Mouse (Mus musculus) midbrain, embryonic 13.5 days (tissue): Measurements from ENCODE around the gene Opcml. TPM values are rescaled to one million over a fixed set of nuclear protein-coding genes. Genes with fewer than 3 reads are reported as not detected.

ENCODE experiments used
- ATAC-seq: fragments of 200-750 bp; cut with Nextera tagmentation; 2 replicates; pipeline ENCODE4 v1.8.0; 2017; ENCODE audit warnings: mild to moderate bottlenecking, moderate TSS enrichment, moderate library complexity
- H3K27ac ChIP-seq: fragments of 300-500 bp; sonication (generic); 2 replicates; pipeline ENCODE4 v1.5.1; 2015; ENCODE audit warnings: inconsistent platforms, mild to moderate bottlenecking, moderate library complexity
- H3K27me3 ChIP-seq: fragments of 300-500 bp; sonication (generic); 2 replicates; pipeline ENCODE4 v1.6.1; 2015; ENCODE audit warnings: mild to moderate bottlenecking, inconsistent platforms
- H3K36me3 ChIP-seq: fragments of 300-500 bp; sonication (generic); 2 replicates; pipeline ENCODE4 v1.6.1; 2015; ENCODE audit warnings: mild to moderate bottlenecking, inconsistent platforms
- H3K4me1 ChIP-seq: fragments of 300-500 bp; sonication (generic); replicated peaks from 2 replicates; pipeline ENCODE4 v1.6.1; 2015; ENCODE audit warnings: inconsistent platforms
- H3K4me2 ChIP-seq: fragments of 300-500 bp; sonication (generic); replicated peaks from 2 replicates; pipeline ENCODE4 v1.6.1; 2015; ENCODE audit warnings: moderate library complexity, mild to moderate bottlenecking, inconsistent platforms
- H3K4me3 ChIP-seq: fragments of 300-500 bp; sonication (generic); replicated peaks from 2 replicates; pipeline ENCODE4 v1.5.1; 2015; ENCODE audit warnings: mild to moderate bottlenecking, inconsistent platforms
- H3K9ac ChIP-seq: fragments of 300-500 bp; sonication (generic); replicated peaks from 2 replicates; pipeline ENCODE4 v1.6.1; 2015; ENCODE audit warnings: mild to moderate bottlenecking, inconsistent platforms
- H3K9me3 ChIP-seq: fragments of 300-500 bp; sonication (generic); 2 replicates; pipeline ENCODE4 v1.6.1; 2016; ENCODE audit warnings: mild to moderate bottlenecking, inconsistent platforms
- WGBS: fragments of 180-500 bp; shearing (Covaris S2); methylation state at CpG from one replicate; pipeline ENCODE4 v1.1.7; 2015; 5-methylcytosine and 5-hydroxymethylcytosine counted together
- polyA plus RNA-seq: library from polyadenylated mRNA; unstranded; fragments of >200 nt; fragmentation: Nextera tagmentation; extraction: Ambion mirVana; gene quantifications from 2 replicates; pipeline ENCODE4 v1.2.1, GENCODE M21; 2015

Opcml gene
- polyA plus RNA-seq, 1 experiment from 2014 or later: 18.9 TPM

- no peak for ATAC-seq
- WGBS: 48% methylated on average over 1 of the region's 1 CpGs
- H3K27me3 ChIP-seq: no peaks in the 10 kb centered on the region
- no peak overlapping the region for H3K4me2 ChIP-seq
- H3K4me1 ChIP-seq: peaks cover 10% of the 10 kb centered on the region; the same call in 1 of the 2 replicates
- no peak overlapping the region for H3K4me3 ChIP-seq
- H3K27ac ChIP-seq: no peak overlapping the region
- H3K36me3 ChIP-seq: no peaks in the 10 kb centered on the region
- no peak overlapping the region for H3K9ac ChIP-seq
- no peaks in the 10 kb centered on the region for H3K9me3 ChIP-seq
Observed at GRCm38 (mm10) chr9:28738451-28738860, 947.9 kb downstream of the Opcml start.

GRCm38 (mm10) chr9:28744771-28745170, 954.2 kb downstream of the Opcml start:
- no peaks in the 10 kb centered on the region for H3K4me1 ChIP-seq
- no peaks in the 10 kb centered on the region for H3K27me3 ChIP-seq
- no peaks in the 10 kb centered on the region for H3K36me3 ChIP-seq
- H3K4me3 ChIP-seq: no peak overlapping the region
- WGBS: 84% methylated on average over 3 of the region's 3 CpGs
- no peaks in the 10 kb centered on the region for H3K9me3 ChIP-seq
- no peak overlapping the region for H3K4me2 ChIP-seq
- ATAC-seq: no peak
- H3K9ac ChIP-seq: no peak overlapping the region
- no peak overlapping the region for H3K27ac ChIP-seq

DNA sequence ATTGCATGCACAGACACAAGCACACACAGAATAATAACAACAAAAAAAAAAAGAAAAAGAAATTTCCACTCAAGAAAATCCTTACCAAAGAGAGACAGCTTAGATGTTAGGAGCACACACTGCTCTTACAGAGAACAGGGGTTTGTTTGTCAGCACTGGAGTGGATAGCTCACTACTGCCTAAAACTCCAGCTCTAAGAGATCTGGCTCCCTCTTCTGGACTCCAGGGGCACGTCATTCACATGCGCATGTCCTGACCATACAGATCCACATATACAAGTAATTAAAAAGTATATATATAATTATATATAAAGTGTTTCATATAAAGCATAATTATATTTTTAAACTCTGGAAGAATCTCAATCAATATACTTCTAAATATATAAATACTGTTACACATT, 958.3 kb downstream of the Opcml start:
- no peak overlapping the region for H3K4me2 ChIP-seq
- H3K4me1 ChIP-seq: no peaks in the 10 kb centered on the region
- H3K9me3 ChIP-seq: no peaks in the 10 kb centered on the region
- no peak overlapping the region for H3K4me3 ChIP-seq
- H3K9ac ChIP-seq: no peak overlapping the region
- H3K27ac ChIP-seq: no peak overlapping the region
- ATAC-seq: no peak
- H3K27me3 ChIP-seq: no peaks in the 10 kb centered on the region
- H3K36me3 ChIP-seq: no peaks in the 10 kb centered on the region
- whole genome bisulfite sequencing: 76% methylated on average over 2 of the region's 2 CpGs

DNA sequence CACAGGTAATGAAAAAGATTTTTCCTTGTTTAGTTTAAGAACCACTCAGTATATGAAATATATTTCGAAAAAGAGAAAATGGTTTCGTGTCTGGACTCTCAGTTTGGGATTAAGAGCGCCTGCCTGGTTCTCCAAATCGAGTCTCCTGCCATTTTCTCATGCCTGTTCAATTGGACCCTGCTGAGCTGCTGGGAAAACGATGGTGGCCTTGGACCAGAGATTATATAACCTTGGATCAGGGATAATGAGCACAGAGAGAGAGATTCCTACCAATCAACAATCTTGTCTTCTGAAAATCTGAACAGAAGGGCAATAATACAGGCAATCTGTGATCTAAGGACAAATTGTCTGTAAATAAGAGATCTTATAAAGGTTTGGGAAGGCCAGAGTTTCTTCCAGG, 962.3 kb downstream of the Opcml start:
- Histone ChIP-seq H3K36me3 (no peaks in the 10 kb centered on the region), H3K4me2 (no peak overlapping the region), H3K27ac (no peak overlapping the region), H3K9ac (no peak overlapping the region), H3K4me1 (no peaks in the 10 kb centered on the region), H3K27me3 (no peaks in the 10 kb centered on the region), H3K9me3 (no peaks in the 10 kb centered on the region), H3K4me3 (no peak overlapping the region)
- ATAC-seq: no peak
- WGBS: 54% methylated on average over 5 of the region's 5 CpGs

- no peak overlapping the region for H3K9ac ChIP-seq
- H3K4me1 ChIP-seq: no peaks in the 10 kb centered on the region
- H3K4me3 ChIP-seq: no peak overlapping the region
- H3K9me3 ChIP-seq: no peaks in the 10 kb centered on the region
- H3K27me3 ChIP-seq: no peaks in the 10 kb centered on the region
- H3K4me2 ChIP-seq: no peak overlapping the region
- H3K36me3 ChIP-seq: no peaks in the 10 kb centered on the region
- no peak for ATAC-seq
- WGBS: 87% methylated on average over 4 of the region's 4 CpGs
- H3K27ac ChIP-seq: no peak overlapping the region
Observed at GRCm38 (mm10) chr9:28756841-28757451, 966.4 kb downstream of the Opcml start.

- H3K36me3 ChIP-seq: no peaks in the 10 kb centered on the region
- no peaks in the 10 kb centered on the region for H3K27me3 ChIP-seq
- no peak for ATAC-seq
- H3K9ac ChIP-seq: no peak overlapping the region
- H3K4me2 ChIP-seq: no peak overlapping the region
- no peak overlapping the region for H3K27ac ChIP-seq
- 74% methylated on average over 4 of the region's 4 CpGs for WGBS
- H3K4me3 ChIP-seq: no peak overlapping the region
- no peaks in the 10 kb centered on the region for H3K9me3 ChIP-seq
- H3K4me1 ChIP-seq: no peaks in the 10 kb centered on the region
Observed at GRCm38 (mm10) chr9:28761460-28761859, 970.9 kb downstream of the Opcml start.

- H3K27me3 ChIP-seq: no peaks in the 10 kb centered on the region
- no peak overlapping the region for H3K4me2 ChIP-seq
- H3K9me3 ChIP-seq: no peaks in the 10 kb centered on the region
- no peak overlapping the region for H3K9ac ChIP-seq
- WGBS: 80% methylated on average over 1 of the region's 1 CpGs
- no peaks in the 10 kb centered on the region for H3K36me3 ChIP-seq
- no peaks in the 10 kb centered on the region for H3K4me1 ChIP-seq
- no peak for ATAC-seq
- H3K4me3 ChIP-seq: no peak overlapping the region
- no peak overlapping the region for H3K27ac ChIP-seq
Observed at GRCm38 (mm10) chr9:28764149-28764548, 973.6 kb downstream of the Opcml start.

GRCm38 (mm10) chr9:28776517-28777503, 986.2 kb downstream of the Opcml start:
- ATAC-seq: no peak
- Histone ChIP-seq H3K27me3 (no peaks in the 10 kb centered on the region), H3K9me3 (no peaks in the 10 kb centered on the region), H3K27ac (no peak overlapping the region), H3K4me2 (no peak overlapping the region), H3K4me3 (no peak overlapping the region), H3K4me1 (peaks cover 11% of the 10 kb centered on the region), H3K9ac (no peak overlapping the region), H3K36me3 (no peaks in the 10 kb centered on the region)
- WGBS: 77% methylated on average over 10 of the region's 10 CpGs

GRCm38 (mm10) chr9:28783834-28784233, 993.3 kb downstream of the Opcml start:
- H3K9ac ChIP-seq: no peak overlapping the region
- H3K27ac ChIP-seq: no peak overlapping the region
- H3K4me3 ChIP-seq: no peak overlapping the region
- no peak overlapping the region for H3K4me2 ChIP-seq
- H3K9me3 ChIP-seq: no peaks in the 10 kb centered on the region
- peaks cover 4% of the 10 kb centered on the region; the same call in 1 of the 2 replicates for H3K4me1 ChIP-seq
- no peak for ATAC-seq
- no peaks in the 10 kb centered on the region for H3K36me3 ChIP-seq
- no peaks in the 10 kb centered on the region for H3K27me3 ChIP-seq
- 70% methylated on average over 4 of the region's 4 CpGs for WGBS

DNA sequence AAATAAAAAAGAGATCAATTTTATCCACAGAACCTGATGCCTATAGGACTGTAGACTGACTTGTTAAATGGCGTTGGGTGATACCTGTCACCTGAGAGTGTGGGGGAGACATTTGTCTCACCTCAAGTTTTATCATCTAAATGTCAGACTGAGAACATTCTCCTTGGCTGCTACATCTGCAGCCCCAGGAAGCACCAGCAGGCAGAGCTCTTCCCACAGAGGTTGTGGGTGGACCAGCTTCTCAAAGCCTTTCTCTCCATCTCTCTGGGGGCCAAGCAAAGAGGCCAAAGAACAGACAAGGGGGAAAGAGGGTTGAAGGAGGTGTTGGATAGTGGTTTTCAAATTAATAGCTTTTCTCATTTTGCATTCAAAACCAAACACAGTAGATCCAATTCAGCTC, 998.9 kb downstream of the Opcml start:
- H3K9me3 ChIP-seq: no peaks in the 10 kb centered on the region
- no peak overlapping the region for H3K9ac ChIP-seq
- no peaks in the 10 kb centered on the region for H3K27me3 ChIP-seq
- no peaks in the 10 kb centered on the region for H3K36me3 ChIP-seq
- no peak for ATAC-seq
- no peak overlapping the region for H3K4me2 ChIP-seq
- H3K4me3 ChIP-seq: no peak overlapping the region
- 91% methylated on average over 1 of the region's 1 CpGs for WGBS
- H3K27ac ChIP-seq: no peak overlapping the region
- no peaks in the 10 kb centered on the region for H3K4me1 ChIP-seq

GRCm38 (mm10) chr9:28800100-28800499, 1009.5 kb downstream of the Opcml start:
- H3K9me3 ChIP-seq: no peaks in the 10 kb centered on the region
- H3K27ac ChIP-seq: no peak overlapping the region
- ATAC-seq: no peak
- H3K4me2 ChIP-seq: no peak overlapping the region
- H3K27me3 ChIP-seq: no peaks in the 10 kb centered on the region
- WGBS: 18% methylated on average over 2 of the region's 2 CpGs
- no peak overlapping the region for H3K4me3 ChIP-seq
- H3K4me1 ChIP-seq: no peaks in the 10 kb centered on the region
- no peaks in the 10 kb centered on the region for H3K36me3 ChIP-seq
- H3K9ac ChIP-seq: no peak overlapping the region

DNA sequence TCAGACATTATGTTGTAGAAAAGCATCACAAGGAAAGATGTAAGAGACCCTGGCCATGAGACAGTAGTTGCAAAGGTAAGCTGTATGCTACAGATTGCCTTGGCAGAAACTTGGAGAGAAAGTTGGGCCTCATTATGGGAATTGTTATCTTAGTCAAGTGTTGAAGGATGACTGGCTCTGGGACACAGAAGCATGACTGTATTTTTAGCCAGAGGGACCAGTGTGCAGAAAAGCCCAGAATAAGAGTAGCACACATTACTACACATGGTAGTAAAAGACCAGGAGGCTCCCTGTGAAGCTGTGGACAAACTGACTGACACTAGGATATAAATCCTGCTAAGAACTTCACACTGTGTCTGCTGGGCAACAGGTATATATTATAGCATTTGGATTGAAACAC, 1016.1 kb downstream of the Opcml start:
- no peaks in the 10 kb centered on the region for H3K36me3 ChIP-seq
- no peaks in the 10 kb centered on the region for H3K9me3 ChIP-seq
- H3K4me3 ChIP-seq: no peak overlapping the region
- no peak for ATAC-seq
- H3K27ac ChIP-seq: no peak overlapping the region
- no peak overlapping the region for H3K4me2 ChIP-seq
- no peaks in the 10 kb centered on the region for H3K27me3 ChIP-seq
- 0 out of 2 replicates have a peak, but pooled peaks cover 5% of the 10 kb centered on the region for H3K4me1 ChIP-seq
- H3K9ac ChIP-seq: no peak overlapping the region
